Mouse (Mus musculus) cortical plate, adult 2 months (tissue): ENCODE results near the gene Cacna1g. TPM values are rescaled to one million over a fixed set of nuclear protein-coding genes. Genes with fewer than 3 reads are reported as not detected.

Experiments
- H3K27ac ChIP-seq: fragments of 200-500 bp; 2 replicates; pipeline ENCODE4 v1.5.1; 2012; ENCODE audit warnings: low read length, control low read depth, inconsistent platforms; ENCODE audit not compliant: insufficient read depth
- H3K4me1 ChIP-seq: fragments of 200-500 bp; 2 replicates; pipeline ENCODE4 v1.6.1; 2011; ENCODE audit warnings: low read length; ENCODE audit not compliant: control insufficient read depth, insufficient read depth
- H3K4me3 ChIP-seq: fragments of 200-500 bp; 2 replicates; pipeline ENCODE4 v1.5.1; 2011; ENCODE audit warnings: mild to moderate bottlenecking, low read length, control low read depth; ENCODE audit not compliant: insufficient read depth
- CTCF ChIP-seq: fragments of 200-500 bp; IDR thresholded peaks from 2 replicates; pipeline ENCODE4 v1.5.1; 2011; ENCODE audit warnings: mild to moderate bottlenecking, control low read depth, low read length; ENCODE audit not compliant: insufficient read depth; ENCODE audit errors: extremely low read depth
- POLR2A ChIP-seq: fragments of 200-500 bp; IDR thresholded peaks from 2 replicates; pipeline ENCODE4 v1.6.1; 2011; ENCODE audit warnings: mild to moderate bottlenecking, low read length, control low read depth; ENCODE audit not compliant: insufficient read depth; ENCODE audit errors: extremely low read depth
- polyA plus RNA-seq: library from polyadenylated mRNA; depleted of rRNA; stranded (reverse); fragments of >200 nt; gene quantifications from 2 replicates; pipeline ENCODE4 v1.2.3, GENCODE M21; 2012; rRNA removed

Gene Cacna1g
- 137 and 159 TPM in 2 replicates for polyA plus RNA-seq

GRCm38 (mm10) chr11:94473707-94474543 is at the start of gene Cacna1g:
Cacna1g (minus strand) TSS chr11:94474198.
- peak; percentile 62; the same call in 1 of the 2 replicates for TF ChIP-seq POLR2A
- TF ChIP-seq CTCF: no peak
- Histone ChIP-seq H3K4me1 (peaks cover 5% of the 10 kb centered on the region), H3K4me3 (peak within 1 kb of the TSS; percentile 85), H3K27ac (no peak within 1 kb of the TSS)

DNA sequence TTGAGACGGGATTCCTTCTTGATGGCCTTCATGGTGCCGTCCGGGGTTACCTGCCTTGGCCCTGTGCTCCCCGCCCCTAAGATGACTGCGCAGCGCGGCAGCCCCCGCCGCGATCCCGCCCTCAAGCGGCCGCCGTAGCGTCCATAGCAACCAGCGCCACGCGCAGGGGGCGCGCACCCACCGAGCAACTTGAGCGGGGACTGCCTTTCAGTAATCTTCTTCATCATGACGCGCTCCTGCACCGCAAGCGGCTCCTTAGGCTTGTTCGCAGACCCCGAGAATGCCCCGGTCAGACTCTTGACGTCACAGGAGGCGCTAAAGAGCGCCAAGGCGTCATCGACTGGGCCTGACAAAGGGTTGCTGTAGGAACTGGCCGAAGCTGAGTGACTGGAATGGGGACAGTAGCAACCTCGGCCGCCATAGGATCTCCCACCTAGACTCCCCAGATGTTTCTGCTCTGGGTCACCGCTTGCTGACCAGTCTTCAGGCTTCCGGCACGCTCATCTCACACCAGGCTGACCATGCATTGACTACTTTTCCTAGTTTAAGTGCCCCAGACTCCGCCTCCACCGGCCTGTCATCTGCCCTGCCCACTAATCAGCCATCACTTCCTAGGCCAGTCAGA is 47.3 kb upstream of the Cacna1g start, which contains the start of gene Mycbpap:
Mycbpap (minus strand) TSS at position 524 of the 625 bp plus-strand sequence.
- H3K4me3 ChIP-seq: peak within 1 kb of the TSS; percentile 55
- TF ChIP-seq POLR2A (0 out of 2 replicates have a peak, but pooled peaks have one; percentile 5), CTCF (no peak)
- H3K4me1 ChIP-seq: no peaks in the 10 kb centered on the region
- H3K27ac ChIP-seq: no peak within 1 kb of the TSS

- no peak for TF ChIP-seq POLR2A
- TF ChIP-seq CTCF: no peak
- Histone ChIP-seq H3K4me3 (no peak overlapping the region), H3K27ac (no peak overlapping the region), H3K4me1 (no peaks in the 10 kb centered on the region)
Observed at GRCm38 (mm10) chr11:94513452-94513851, 39.5 kb upstream of the Cacna1g start.

GRCm38 (mm10) chr11:94508976-94509375 is 35.0 kb upstream of the Cacna1g start:
- no peak for TF ChIP-seq POLR2A
- no peak for TF ChIP-seq CTCF
- Histone ChIP-seq H3K4me3 (no peak overlapping the region), H3K4me1 (no peaks in the 10 kb centered on the region), H3K27ac (no peak overlapping the region)

GRCm38 (mm10) chr11:94501482-94501881 is 27.5 kb upstream of the Cacna1g start:
- TF ChIP-seq CTCF: no peak
- no peak for TF ChIP-seq POLR2A
- Histone ChIP-seq H3K27ac (no peak overlapping the region), H3K4me3 (no peak overlapping the region), H3K4me1 (no peaks in the 10 kb centered on the region; the same call in 1 of the 2 replicates)

DNA sequence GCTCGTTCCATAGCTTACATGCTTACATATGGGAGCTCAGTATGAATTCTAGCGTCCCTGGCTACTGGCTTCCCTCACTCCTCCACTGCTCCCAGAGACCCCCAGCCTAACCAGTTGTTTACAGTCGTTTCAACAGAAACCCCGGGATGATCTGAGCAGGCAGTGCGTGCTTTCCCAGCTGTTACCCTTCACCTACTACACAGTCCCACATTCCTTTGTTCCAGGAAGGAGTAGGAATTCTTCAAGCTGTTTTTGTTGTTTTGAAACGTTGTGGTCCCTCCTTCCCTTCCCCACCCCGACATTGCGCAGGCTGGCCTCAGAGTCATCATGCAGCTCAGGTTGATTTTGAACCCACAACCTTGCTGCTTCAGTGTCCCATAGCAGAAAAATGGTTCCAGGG is 26.4 kb upstream of the Cacna1g start:
- Histone ChIP-seq H3K27ac (no peak overlapping the region), H3K4me3 (no peak overlapping the region)
- TF ChIP-seq CTCF (no peak), POLR2A (no peak)

DNA sequence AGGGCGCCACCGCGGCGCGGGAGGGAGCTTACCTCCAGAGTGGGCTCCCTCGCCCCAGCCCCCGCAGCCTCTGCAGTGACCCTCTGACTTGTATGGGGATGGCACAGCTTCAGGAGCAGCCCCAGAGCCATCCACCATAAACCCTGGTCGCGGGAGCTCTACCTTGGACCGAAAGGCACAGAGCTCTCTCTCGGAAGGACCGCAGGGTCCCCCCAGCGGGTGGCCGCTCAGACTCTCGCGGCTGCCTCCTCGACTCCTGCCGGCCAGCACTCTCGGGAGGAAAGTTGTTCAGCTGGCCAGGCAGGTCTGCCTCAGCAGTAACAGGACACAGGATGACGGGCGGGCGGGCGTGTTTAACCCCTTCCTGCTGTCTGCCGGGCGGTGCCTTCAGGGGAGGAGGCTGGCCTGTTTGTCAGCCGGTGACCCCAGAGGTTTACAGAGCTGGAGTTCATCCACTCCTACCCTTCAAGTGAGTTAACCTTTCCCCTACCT is 25.7 kb upstream of the Cacna1g start, which contains the start of gene Epn3:
Epn3 (minus strand) TSS at position 314 of the 492 bp plus-strand sequence.
- Histone ChIP-seq H3K4me3 (no peak within 1 kb of the TSS), H3K4me1 (no peaks in the 10 kb centered on the region; the same call in 1 of the 2 replicates), H3K27ac (no peak within 1 kb of the TSS)
- no peak for TF ChIP-seq CTCF
- TF ChIP-seq POLR2A: no peak

More for the DNA sequence above, 26.4 kb upstream of the Cacna1g start:
- H3K4me1 ChIP-seq: no peaks in the 10 kb centered on the region; the same call in 1 of the 2 replicates

- no peak overlapping the region for H3K4me3 ChIP-seq
- no peaks in the 10 kb centered on the region; the same call in 1 of the 2 replicates for H3K4me1 ChIP-seq
- H3K27ac ChIP-seq: no peak overlapping the region
- TF ChIP-seq CTCF (no peak), POLR2A (no peak)
Observed at GRCm38 (mm10) chr11:94499035-94499434, 25.0 kb upstream of the Cacna1g start.

- H3K4me3 ChIP-seq: no peak overlapping the region
- TF ChIP-seq CTCF (no peak), POLR2A (no peak)
- no peak overlapping the region for H3K27ac ChIP-seq
- H3K4me1 ChIP-seq: no peaks in the 10 kb centered on the region; the same call in 1 of the 2 replicates
Observed at GRCm38 (mm10) chr11:94498093-94498996, 24.3 kb upstream of the Cacna1g start.
